Mouse (Mus musculus) bone marrow macrophage, adult 2 months (primary cell): Measurements from ENCODE around the gene Ppfibp2.

Experiments used
- CTCF ChIP-seq: IDR thresholded peaks from 2 replicates; pipeline ENCODE4 v1.5.1; 2012; ENCODE audit warnings: low read depth, mild to moderate bottlenecking, low read length, moderate library complexity
- POLR2A ChIP-seq: IDR thresholded peaks from 2 replicates; pipeline ENCODE4 v1.6.1; 2012; ENCODE audit warnings: mild to moderate bottlenecking, low read depth, low read length, borderline replicate concordance

DNA sequence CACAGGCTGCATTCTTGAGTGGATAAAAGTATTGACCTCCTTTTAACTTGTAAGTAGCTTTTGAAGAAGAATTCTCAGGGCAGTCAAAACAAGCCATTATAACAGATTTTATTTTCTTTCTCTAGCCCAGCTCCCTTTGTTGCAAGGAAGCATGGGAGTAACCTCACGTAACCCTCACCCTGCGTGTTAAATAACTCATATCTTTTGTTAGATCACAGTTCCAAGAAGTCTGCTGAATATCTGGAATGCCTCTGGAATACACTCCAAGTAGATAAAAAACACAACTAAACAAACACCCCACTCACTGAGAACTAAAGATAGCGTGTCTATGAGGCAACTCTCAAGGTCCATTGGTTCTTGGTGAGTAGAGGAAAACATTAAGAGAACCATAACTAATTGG is 20.7 kb upstream of the Ppfibp2 start:
- TF ChIP-seq CTCF (no peak), POLR2A (no peak)
